Mouse (Mus musculus) stomach, postnatal 0 days (tissue): Measurements from ENCODE around the gene Fam174b. TPM values are rescaled to one million over a fixed set of nuclear protein-coding genes. Genes with fewer than 3 reads are reported as not detected.

Source experiments
- ATAC-seq: fragments of 200-750 bp; cut with Nextera tagmentation; 2 replicates; pipeline ENCODE4 v1.8.0; 2017; ENCODE audit not compliant: low FRiP score, low TSS enrichment
- DNase-seq: peaks from one replicate; pipeline ENCODE4 v3.0.0-alpha.2; 2016; ENCODE audit warnings: low spot score
- H3K27ac ChIP-seq: fragments of 300-500 bp; sonication (generic); replicated peaks from 2 replicates; pipeline ENCODE4 v1.5.1; 2014; ENCODE audit warnings: mild to moderate bottlenecking, control low read depth
- H3K27me3 ChIP-seq: fragments of 300-500 bp; sonication (generic); 2 replicates; pipeline ENCODE4 v1.6.1; 2014; ENCODE audit warnings: low read length; ENCODE audit not compliant: control insufficient read depth, insufficient read depth
- H3K36me3 ChIP-seq: fragments of 300-500 bp; sonication (generic); 2 replicates; pipeline ENCODE4 v1.6.1; 2014; ENCODE audit warnings: low read length, mixed read lengths; ENCODE audit not compliant: control insufficient read depth, insufficient read depth
- H3K4me1 ChIP-seq: fragments of 300-500 bp; sonication (generic); replicated peaks from 2 replicates; pipeline ENCODE4 v1.6.1; 2014; ENCODE audit warnings: antibody characterized with exemption; ENCODE audit not compliant: control insufficient read depth, insufficient read depth
- H3K4me2 ChIP-seq: fragments of 300-500 bp; sonication (generic); replicated peaks from 2 replicates; pipeline ENCODE4 v1.6.1; 2014; ENCODE audit warnings: low read depth, mild to moderate bottlenecking, control low read depth, moderate library complexity
- H3K4me3 ChIP-seq: fragments of 300-500 bp; sonication (generic); 2 replicates; pipeline ENCODE4 v1.5.1; 2014; ENCODE audit warnings: low read depth, low read length, control low read depth
- H3K9ac ChIP-seq: fragments of 300-500 bp; sonication (generic); 2 replicates; pipeline ENCODE4 v1.6.1; 2014; ENCODE audit warnings: mild to moderate bottlenecking, low read length, control low read depth, mixed read lengths
- H3K9me3 ChIP-seq: fragments of 300-500 bp; sonication (generic); 2 replicates; pipeline ENCODE4 v1.6.1; 2016; ENCODE audit warnings: low read length; ENCODE audit not compliant: control insufficient read depth
- CTCF ChIP-seq: IDR thresholded peaks from 2 replicates; pipeline ENCODE4 v1.5.1; 2016; ENCODE audit warnings: antibody characterized with exemption, low read depth, mild to moderate bottlenecking, moderate library complexity
- EP300 ChIP-seq: optimal IDR thresholded peaks from 2 replicates; pipeline ENCODE3; 2016; ENCODE audit warnings: antibody characterized with exemption
- WGBS: fragments of 180-500 bp; shearing (Covaris S2); extraction: QIAGEN DNeasy Blood & Tissue Kit; methylation state at CpG from one replicate; pipeline ENCODE4 v1.1.7; 2014; 5-methylcytosine and 5-hydroxymethylcytosine counted together
- microRNA-seq: library from miRNA; unstranded; fragments of <30 nt; microRNA quantifications from one replicate; pipeline ENCODE4, GENCODE M21; 2016
- polyA plus RNA-seq: library from polyadenylated mRNA; unstranded; fragments of >200 nt; fragmentation: Nextera tagmentation; extraction: Ambion mirVana; gene quantifications from 2 replicates; pipeline ENCODE4 v1.2.1, GENCODE M21; 2015

The Fam174b gene
- polyA plus RNA-seq, 1 experiment from 2014 or later = 48.6 TPM

- no peak overlapping the region for H3K27ac ChIP-seq
- no peaks in the 10 kb centered on the region for H3K9me3 ChIP-seq
- no peak overlapping the region for H3K4me3 ChIP-seq
- DNase-seq (no peak), ATAC-seq (no peak)
- no peak overlapping the region for H3K9ac ChIP-seq
- no peaks in the 10 kb centered on the region for H3K27me3 ChIP-seq
- 76% methylated on average over 7 of the region's 7 CpGs for WGBS
- H3K4me1 ChIP-seq = no peaks in the 10 kb centered on the region
- H3K36me3 ChIP-seq = no peaks in the 10 kb centered on the region
- no peak overlapping the region for H3K4me2 ChIP-seq
- TF ChIP-seq EP300 = no peak
- no peak for TF ChIP-seq CTCF
These were observed 71.3 kb downstream of the Fam174b start for GRCm38 (mm10) chr7:73811439-73811838.

GRCm38 (mm10) chr7:73812176-73812575 is 72.1 kb downstream of the Fam174b start:
- Histone ChIP-seq H3K9me3 (no peaks in the 10 kb centered on the region), H3K27ac (no peak overlapping the region), H3K9ac (no peak overlapping the region), H3K27me3 (no peaks in the 10 kb centered on the region), H3K4me3 (no peak overlapping the region), H3K36me3 (no peaks in the 10 kb centered on the region), H3K4me1 (no peaks in the 10 kb centered on the region), H3K4me2 (no peak overlapping the region)
- ATAC-seq (no peak), DNase-seq (no peak)
- 80% methylated on average over 6 of the region's 6 CpGs for WGBS
- TF ChIP-seq EP300 (no peak), CTCF (no peak)

GRCm38 (mm10) chr7:73813887-73814286 is 73.8 kb downstream of the Fam174b start:
- no peak overlapping the region for H3K4me2 ChIP-seq
- H3K9me3 ChIP-seq = no peaks in the 10 kb centered on the region
- H3K27ac ChIP-seq = no peak overlapping the region
- H3K27me3 ChIP-seq = no peaks in the 10 kb centered on the region
- no peaks in the 10 kb centered on the region for H3K36me3 ChIP-seq
- no peaks in the 10 kb centered on the region for H3K4me1 ChIP-seq
- TF ChIP-seq CTCF (no peak), EP300 (no peak)
- WGBS = 71% methylated on average over 4 of the region's 4 CpGs
- no peak for DNase-seq
- H3K4me3 ChIP-seq = no peak overlapping the region
- no peak for ATAC-seq
- H3K9ac ChIP-seq = no peak overlapping the region

- Histone ChIP-seq H3K36me3 (no peaks in the 10 kb centered on the region), H3K27ac (no peak overlapping the region), H3K4me3 (no peak overlapping the region), H3K4me1 (no peaks in the 10 kb centered on the region), H3K9ac (no peak overlapping the region), H3K9me3 (no peaks in the 10 kb centered on the region), H3K27me3 (no peaks in the 10 kb centered on the region), H3K4me2 (no peak overlapping the region)
- 85% methylated on average over 7 of the region's 7 CpGs for WGBS
- no peak for DNase-seq
- TF ChIP-seq EP300 (no peak), CTCF (no peak)
- peak; percentile 81 for ATAC-seq
These were observed 74.4 kb downstream of the Fam174b start for GRCm38 (mm10) chr7:73814454-73814853.

GRCm38 (mm10) chr7:73816255-73816996 is 76.3 kb downstream of the Fam174b start:
- Histone ChIP-seq H3K36me3 (no peaks in the 10 kb centered on the region), H3K4me3 (no peak overlapping the region), H3K9ac (no peak overlapping the region), H3K27ac (no peak overlapping the region), H3K27me3 (no peaks in the 10 kb centered on the region), H3K9me3 (no peaks in the 10 kb centered on the region), H3K4me2 (no peak overlapping the region), H3K4me1 (no peaks in the 10 kb centered on the region)
- peak; percentile 43 for DNase-seq
- TF ChIP-seq CTCF = no peak
- TF ChIP-seq EP300 = no peak
- WGBS = 64% methylated on average over 8 of the region's 8 CpGs
- peak; percentile 71 for ATAC-seq

- TF ChIP-seq CTCF (peak; percentile 46), EP300 (no peak)
- no peaks in the 10 kb centered on the region for H3K4me1 ChIP-seq
- no peak for ATAC-seq
- no peak overlapping the region for H3K27ac ChIP-seq
- DNase-seq = no peak
- no peaks in the 10 kb centered on the region for H3K27me3 ChIP-seq
- H3K4me3 ChIP-seq = no peak overlapping the region
- H3K4me2 ChIP-seq = no peak overlapping the region
- 78% methylated on average over 17 of the region's 17 CpGs for WGBS
- H3K36me3 ChIP-seq = no peaks in the 10 kb centered on the region
- H3K9me3 ChIP-seq = no peaks in the 10 kb centered on the region
- no peak overlapping the region for H3K9ac ChIP-seq
These were observed 79.3 kb downstream of the Fam174b start for GRCm38 (mm10) chr7:73819366-73819765.

Small RNA genes lying within 50 kb of the gene (microRNA-seq; reads per million reads assigned to microRNA genes)
- gene Mir7234 = not detected

Other genes with a start within 250 kb of the Fam174b start
- gene Chd2, start 198.5 kb upstream of the Fam174b start, polyA plus RNA-seq = 15.9 and 18.0 TPM in 2 replicates